Mouse (Mus musculus): ENCODE measurements around the gene Gm49450. TPM values are rescaled to one million over a fixed set of nuclear protein-coding genes. Genes with fewer than 3 reads are reported as not detected.

Gene Gm49450
- polyA plus RNA-seq, 1 experiment from 2014 or later, result not detected

DNA sequence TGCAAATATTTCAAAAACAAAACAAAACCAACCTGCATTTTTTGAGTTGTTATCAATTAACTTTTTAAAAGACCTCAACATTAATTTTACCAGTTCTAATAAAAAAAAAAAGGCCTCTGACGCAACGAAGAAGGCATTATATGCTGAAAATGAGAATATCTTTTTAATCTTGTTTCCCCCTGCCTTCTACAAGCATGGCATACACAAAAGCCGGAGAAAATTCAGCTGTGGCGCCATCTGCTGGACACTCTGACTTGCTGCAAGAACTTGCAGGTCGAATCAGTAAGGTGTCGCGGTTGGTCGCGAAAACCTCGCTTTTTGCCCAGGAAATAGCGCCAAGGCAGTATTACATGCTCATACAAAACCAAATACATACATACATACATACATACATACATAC, 40.5 kb upstream of the Gm49450 start:
- H3K4me1 ChIP-seq (ENCODE audit: control insufficient read depth, insufficient read depth, low read length), result peaks cover 31% of the 10 kb centered on the region
- no peaks in the 10 kb centered on the region for H3K27me3 ChIP-seq (ENCODE audit: control insufficient read depth, insufficient read depth, low read length)
- DNase-seq (ENCODE audit: low spot score) (peak; percentile 91), ATAC-seq (ENCODE audit: insufficient read depth, low FRiP score, low TSS enrichment) (no peak)
- H3K9me3 ChIP-seq (ENCODE audit: control insufficient read depth, low read length), result no peaks in the 10 kb centered on the region
- no peaks in the 10 kb centered on the region; the same call in 1 of the 2 replicates for H3K36me3 ChIP-seq (ENCODE audit: control insufficient read depth, insufficient read depth, low read length)
- H3K9ac ChIP-seq (ENCODE audit: low read length), result no peak overlapping the region
- H3K27ac ChIP-seq (ENCODE audit: low read depth, low read length), result no peak overlapping the region
- 1% methylated on average over 11 of the region's 11 CpGs for WGBS
- no peak overlapping the region; the same call in 1 of the 2 replicates for H3K4me2 ChIP-seq (ENCODE audit: low read depth)
- H3K4me3 ChIP-seq (ENCODE audit: low read depth, low read length), result no peak overlapping the region

GRCm38 (mm10) chr15:98993093-98993793, 39.9 kb upstream of the Gm49450 start:
- H3K4me3 ChIP-seq (ENCODE audit: low read depth, low read length), result peak overlapping the region; percentile 16
- WGBS, result 6% methylated on average over 35 of the region's 35 CpGs
- H3K27me3 ChIP-seq (ENCODE audit: control insufficient read depth, insufficient read depth, low read length), result no peaks in the 10 kb centered on the region
- H3K4me2 ChIP-seq (ENCODE audit: low read depth), result peak overlapping the region; percentile 56
- DNase-seq (ENCODE audit: low spot score) (peak; percentile 96), ATAC-seq (ENCODE audit: insufficient read depth, low FRiP score, low TSS enrichment) (peak; percentile 77)
- H3K9ac ChIP-seq (ENCODE audit: low read length), result peak overlapping the region; percentile 77
- H3K4me1 ChIP-seq (ENCODE audit: control insufficient read depth, insufficient read depth, low read length), result peaks cover 37% of the 10 kb centered on the region
- peak overlapping the region; percentile 89 for H3K27ac ChIP-seq (ENCODE audit: low read depth, low read length)
- no peaks in the 10 kb centered on the region for H3K9me3 ChIP-seq (ENCODE audit: control insufficient read depth, low read length)
- H3K36me3 ChIP-seq (ENCODE audit: control insufficient read depth, insufficient read depth, low read length), result no peaks in the 10 kb centered on the region; the same call in 1 of the 2 replicates

- peak overlapping the region; percentile 16 for H3K4me3 ChIP-seq (ENCODE audit: low read depth, low read length)
- H3K4me2 ChIP-seq (ENCODE audit: low read depth), result peak overlapping the region; percentile 56
- H3K9me3 ChIP-seq (ENCODE audit: control insufficient read depth, low read length), result no peaks in the 10 kb centered on the region
- no peaks in the 10 kb centered on the region; the same call in 1 of the 2 replicates for H3K36me3 ChIP-seq (ENCODE audit: control insufficient read depth, insufficient read depth, low read length)
- H3K9ac ChIP-seq (ENCODE audit: low read length), result peak overlapping the region; percentile 77
- peak overlapping the region; percentile 89 for H3K27ac ChIP-seq (ENCODE audit: low read depth, low read length)
- ATAC-seq (ENCODE audit: insufficient read depth, low FRiP score, low TSS enrichment) (peak; percentile 22), DNase-seq (ENCODE audit: low spot score) (peak; percentile 42)
- no peaks in the 10 kb centered on the region for H3K27me3 ChIP-seq (ENCODE audit: control insufficient read depth, insufficient read depth, low read length)
- WGBS, result 36% methylated on average over 17 of the region's 17 CpGs
- peaks cover 46% of the 10 kb centered on the region for H3K4me1 ChIP-seq (ENCODE audit: control insufficient read depth, insufficient read depth, low read length)
Observed at GRCm38 (mm10) chr15:98992086-98992912, 38.9 kb upstream of the Gm49450 start.

DNA sequence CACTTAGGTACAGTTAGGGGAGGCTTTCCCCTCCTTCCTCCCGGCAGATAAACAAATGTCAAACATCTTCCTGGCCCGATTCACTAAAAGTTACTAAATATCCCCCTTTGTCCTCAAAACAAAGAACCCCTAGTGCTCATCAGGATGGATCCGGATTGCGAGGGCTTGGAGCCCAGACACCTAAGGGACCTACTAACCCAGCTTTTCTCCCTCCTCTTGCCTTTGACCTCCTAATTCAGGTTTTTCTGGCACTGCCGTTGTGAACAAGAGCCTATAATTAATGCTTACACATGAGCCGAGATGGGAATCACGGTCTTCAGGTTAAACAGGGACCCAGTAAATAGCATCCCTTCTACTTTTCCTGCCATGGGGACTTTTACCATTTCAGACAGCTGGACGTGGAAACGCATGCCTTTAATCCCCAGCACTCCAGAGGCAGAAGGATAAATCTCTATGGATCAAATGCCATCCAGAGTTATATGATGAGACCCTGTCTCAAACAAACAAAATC, 38.2 kb upstream of the Gm49450 start:
- 13% methylated on average over 9 of the region's 9 CpGs for WGBS
- Histone ChIP-seq H3K9me3 (ENCODE audit: control insufficient read depth, low read length) (no peaks in the 10 kb centered on the region), H3K27ac (ENCODE audit: low read depth, low read length) (peak overlapping the region; percentile 89), H3K4me1 (ENCODE audit: control insufficient read depth, insufficient read depth, low read length) (peaks cover 51% of the 10 kb centered on the region), H3K4me3 (ENCODE audit: low read depth, low read length) (no peak overlapping the region), H3K27me3 (ENCODE audit: control insufficient read depth, insufficient read depth, low read length) (no peaks in the 10 kb centered on the region), H3K9ac (ENCODE audit: low read length) (peak overlapping the region; percentile 77), H3K4me2 (ENCODE audit: low read depth) (peak overlapping the region; percentile 56), H3K36me3 (ENCODE audit: control insufficient read depth, insufficient read depth, low read length) (no peaks in the 10 kb centered on the region; the same call in 1 of the 2 replicates)
- DNase-seq (ENCODE audit: low spot score) (no peak), ATAC-seq (ENCODE audit: insufficient read depth, low FRiP score, low TSS enrichment) (no peak)

GRCm38 (mm10) chr15:98990669-98991539, 37.6 kb upstream of the Gm49450 start:
- Histone ChIP-seq H3K9me3 (ENCODE audit: control insufficient read depth, low read length) (no peaks in the 10 kb centered on the region), H3K27ac (ENCODE audit: low read depth, low read length) (peak overlapping the region; percentile 89), H3K4me2 (ENCODE audit: low read depth) (peak overlapping the region; percentile 56), H3K27me3 (ENCODE audit: control insufficient read depth, insufficient read depth, low read length) (no peaks in the 10 kb centered on the region), H3K36me3 (ENCODE audit: control insufficient read depth, insufficient read depth, low read length) (no peaks in the 10 kb centered on the region; the same call in 1 of the 2 replicates), H3K9ac (ENCODE audit: low read length) (peak overlapping the region; percentile 77), H3K4me3 (ENCODE audit: low read depth, low read length) (peak overlapping the region; percentile 12; the same call in 1 of the 2 replicates), H3K4me1 (ENCODE audit: control insufficient read depth, insufficient read depth, low read length) (peaks cover 51% of the 10 kb centered on the region)
- WGBS, result 17% methylated on average over 15 of the region's 15 CpGs
- ATAC-seq (ENCODE audit: insufficient read depth, low FRiP score, low TSS enrichment), result 0 out of 2 replicates have a peak, but pooled peaks have one; percentile 16
- peak; percentile 76 for DNase-seq (ENCODE audit: low spot score)

- WGBS, result 40% methylated on average over 9 of the region's 12 CpGs
- no peak overlapping the region for H3K4me3 ChIP-seq (ENCODE audit: low read depth, low read length)
- no peak for DNase-seq (ENCODE audit: low spot score)
- peak overlapping the region; percentile 77 for H3K9ac ChIP-seq (ENCODE audit: low read length)
- H3K36me3 ChIP-seq (ENCODE audit: control insufficient read depth, insufficient read depth, low read length), result no peaks in the 10 kb centered on the region; the same call in 1 of the 2 replicates
- no peaks in the 10 kb centered on the region for H3K27me3 ChIP-seq (ENCODE audit: control insufficient read depth, insufficient read depth, low read length)
- peak overlapping the region; percentile 56 for H3K4me2 ChIP-seq (ENCODE audit: low read depth)
- peaks cover 51% of the 10 kb centered on the region for H3K4me1 ChIP-seq (ENCODE audit: control insufficient read depth, insufficient read depth, low read length)
- no peaks in the 10 kb centered on the region for H3K9me3 ChIP-seq (ENCODE audit: control insufficient read depth, low read length)
- ATAC-seq (ENCODE audit: insufficient read depth, low FRiP score, low TSS enrichment), result no peak
- H3K27ac ChIP-seq (ENCODE audit: low read depth, low read length), result peak overlapping the region; percentile 89
Observed at GRCm38 (mm10) chr15:98989701-98990430, 36.5 kb upstream of the Gm49450 start.

DNA sequence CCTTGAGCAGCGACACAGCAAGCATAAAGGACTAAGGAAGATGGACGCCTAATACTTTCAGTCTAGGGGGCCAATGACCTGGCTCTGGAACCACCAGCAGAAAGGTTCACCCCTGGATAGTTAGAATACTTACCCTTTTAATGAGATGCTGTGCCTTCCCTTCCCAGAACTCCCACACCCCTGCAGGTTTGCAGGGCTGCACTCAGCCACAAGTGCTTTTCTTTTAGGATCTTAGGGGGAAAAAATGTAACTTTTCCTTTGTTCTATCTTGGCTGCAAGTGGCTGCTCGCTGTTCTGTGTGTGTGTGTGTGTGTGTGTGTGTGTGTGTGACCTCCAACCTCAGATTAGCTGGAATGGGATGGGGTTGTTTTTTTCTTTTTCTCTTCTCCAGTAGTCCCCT, 35.4 kb upstream of the Gm49450 start:
- Histone ChIP-seq H3K27me3 (ENCODE audit: control insufficient read depth, insufficient read depth, low read length) (no peaks in the 10 kb centered on the region), H3K9ac (ENCODE audit: low read length) (no peak overlapping the region), H3K4me1 (ENCODE audit: control insufficient read depth, insufficient read depth, low read length) (peaks cover 55% of the 10 kb centered on the region), H3K9me3 (ENCODE audit: control insufficient read depth, low read length) (no peaks in the 10 kb centered on the region), H3K36me3 (ENCODE audit: control insufficient read depth, insufficient read depth, low read length) (no peaks in the 10 kb centered on the region; the same call in 1 of the 2 replicates), H3K27ac (ENCODE audit: low read depth, low read length) (no peak overlapping the region), H3K4me3 (ENCODE audit: low read depth, low read length) (no peak overlapping the region), H3K4me2 (ENCODE audit: low read depth) (peak overlapping the region; percentile 57; the same call in 1 of the 2 replicates)
- WGBS, result 81% methylated on average over 3 of the region's 3 CpGs
- no peak for ATAC-seq (ENCODE audit: insufficient read depth, low FRiP score, low TSS enrichment)
- DNase-seq (ENCODE audit: low spot score), result no peak
